Mouse (Mus musculus) liver (tissue): ENCODE measurements around the gene Tepp.

Source experiments
- DNase-seq: peaks from one replicate; pipeline ENCODE4 v3.0.0-alpha.2; 2020; ENCODE audit warnings: mixed read lengths

Tepp gene

GRCm38 (mm10) chr8:95310342-95310970 lies at the start of gene Tepp:
Gene Tepp, plus strand, starts transcription at chr8:95310566.
- DNase-seq = no peak

DNA sequence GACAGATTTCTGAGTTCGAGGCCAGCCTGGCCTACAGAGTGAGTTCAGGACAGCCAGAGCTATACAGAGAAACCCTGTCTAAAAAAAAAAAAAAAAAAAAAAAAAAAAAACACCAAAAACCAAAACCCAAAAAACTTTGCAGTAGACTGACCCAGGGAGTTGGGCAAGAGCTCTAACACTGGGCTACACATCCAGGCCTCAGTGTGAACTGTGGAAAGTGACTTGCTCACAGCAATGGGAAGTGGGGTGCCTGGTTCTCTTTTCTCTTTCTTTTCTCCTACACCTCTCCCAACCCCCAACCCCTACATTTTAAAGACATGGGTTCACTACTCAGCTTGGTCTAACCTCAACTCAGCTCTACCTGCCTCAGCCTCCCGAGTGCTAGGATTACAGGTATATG lies 48.2 kb upstream of the Tepp start:
- DNase-seq = no peak

GRCm38 (mm10) chr8:95270501-95270900 lies 39.9 kb upstream of the Tepp start:
- DNase-seq = no peak

DNA sequence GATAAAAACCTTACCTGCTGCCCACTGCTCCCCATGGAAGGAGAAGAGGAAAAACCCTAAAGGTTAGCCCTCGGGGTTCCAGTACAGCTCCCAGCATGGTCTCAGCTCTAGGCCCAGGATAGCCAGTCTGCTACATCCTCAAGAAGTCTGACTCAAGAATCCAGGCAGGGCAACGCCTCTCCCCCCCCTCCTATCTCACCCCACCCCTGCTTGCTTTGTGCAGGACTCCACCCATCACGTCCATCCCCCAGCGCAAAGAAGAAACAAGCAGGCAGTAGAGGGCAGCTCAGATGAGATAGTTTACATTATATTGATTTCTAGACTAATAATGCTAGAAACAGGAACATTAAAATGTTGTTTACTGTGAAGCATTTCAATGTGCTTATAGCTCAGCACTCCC lies 38.5 kb upstream of the Tepp start:
- no peak for DNase-seq

GRCm38 (mm10) chr8:95272871-95273270 lies 37.5 kb upstream of the Tepp start:
- DNase-seq = no peak

DNA sequence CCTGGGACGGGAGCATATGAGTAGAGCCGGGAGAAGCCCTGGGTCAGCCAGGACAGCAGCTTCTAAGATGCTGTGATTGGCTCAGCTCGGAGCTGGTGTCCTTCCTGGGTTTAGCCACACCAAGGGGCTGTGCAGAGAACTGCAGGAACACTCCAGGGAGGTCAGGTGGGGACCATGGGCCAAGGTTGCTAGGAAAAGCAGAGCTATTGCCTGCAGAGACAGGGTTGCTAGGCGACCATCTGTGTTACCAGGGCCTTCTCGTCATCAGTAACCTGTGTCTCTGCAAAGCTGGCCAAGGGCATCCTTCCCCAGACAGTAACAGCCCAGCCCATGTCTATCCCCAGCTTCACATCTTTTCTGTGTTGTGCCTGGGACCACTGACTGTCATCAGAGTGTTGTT lies 28.9 kb upstream of the Tepp start:
- no peak for DNase-seq

DNA sequence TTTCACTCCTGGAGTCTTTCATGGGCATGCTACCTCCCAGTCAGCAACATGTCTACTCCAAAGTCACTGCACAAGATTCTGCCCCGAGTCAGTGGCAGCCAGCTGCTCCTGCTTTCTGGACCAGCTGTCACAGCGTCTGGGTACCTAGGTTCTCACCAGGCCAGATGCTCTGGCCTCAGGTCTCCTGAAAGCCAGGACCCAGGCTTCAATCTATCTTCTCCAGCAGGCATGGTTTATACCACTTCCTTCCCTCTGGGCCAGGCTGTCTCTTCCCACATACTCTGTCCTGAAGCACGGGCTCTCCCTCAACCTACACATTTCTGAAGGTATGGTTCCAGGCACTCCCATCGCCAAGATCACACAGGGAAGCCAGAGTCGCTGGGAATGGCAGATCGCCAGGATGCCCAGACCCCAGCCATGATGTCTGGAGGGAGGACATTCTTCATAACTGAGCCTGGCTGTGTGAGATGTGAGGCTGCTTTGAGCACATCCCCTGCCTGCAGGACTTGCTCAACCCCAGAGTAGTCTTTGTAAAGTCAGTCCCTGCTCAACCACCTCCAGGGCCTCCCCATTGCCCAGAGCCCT lies 21.2 kb upstream of the Tepp start:
- no peak for DNase-seq

DNA sequence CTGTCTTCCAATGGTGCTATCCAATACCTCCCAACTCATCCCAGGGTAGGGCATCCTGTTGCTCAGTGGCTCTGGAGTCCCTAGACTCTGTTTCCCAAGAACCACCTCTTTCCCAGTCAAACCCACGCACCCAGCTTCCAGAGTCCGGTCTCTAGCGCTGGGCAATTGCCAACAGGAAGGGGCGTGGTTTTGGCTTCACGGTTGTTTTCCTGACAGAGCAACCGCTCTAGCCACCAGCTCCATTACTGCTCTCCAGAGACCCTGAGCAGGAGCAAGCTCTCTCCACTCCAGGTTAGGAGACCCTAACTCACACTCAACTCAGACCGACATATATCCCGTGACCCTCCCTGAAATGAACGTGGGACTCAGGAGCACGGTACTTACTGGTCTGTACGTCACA lies 17.2 kb upstream of the Tepp start:
- DNase-seq = peak; percentile 44

DNA sequence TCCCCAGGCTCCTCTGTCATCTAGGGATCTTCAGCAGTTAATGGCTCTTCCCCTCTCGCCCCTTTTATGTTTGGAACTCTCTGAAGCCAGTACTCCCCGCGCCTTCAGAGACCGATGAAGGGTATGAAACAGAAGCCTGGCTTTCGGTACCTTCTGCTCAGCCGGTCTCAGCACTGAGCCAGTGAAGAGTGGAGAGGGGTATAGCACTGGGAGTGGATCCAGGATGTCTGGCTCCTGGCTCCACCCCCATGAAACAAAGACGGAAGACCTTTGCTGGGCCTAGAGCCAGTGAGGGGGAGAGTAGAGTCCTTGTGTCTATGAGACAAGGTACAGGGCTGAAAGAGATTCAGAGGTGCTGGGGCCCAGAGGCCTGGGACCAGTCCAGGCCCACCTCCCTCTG lies 16.5 kb upstream of the Tepp start:
- DNase-seq = peak; percentile 19

- no peak for DNase-seq
Measured at GRCm38 (mm10) chr8:95302410-95302809, 8.0 kb upstream of the Tepp start.

- DNase-seq = no peak
Measured at GRCm38 (mm10) chr8:95305526-95305925, 4.8 kb upstream of the Tepp start.

DNA sequence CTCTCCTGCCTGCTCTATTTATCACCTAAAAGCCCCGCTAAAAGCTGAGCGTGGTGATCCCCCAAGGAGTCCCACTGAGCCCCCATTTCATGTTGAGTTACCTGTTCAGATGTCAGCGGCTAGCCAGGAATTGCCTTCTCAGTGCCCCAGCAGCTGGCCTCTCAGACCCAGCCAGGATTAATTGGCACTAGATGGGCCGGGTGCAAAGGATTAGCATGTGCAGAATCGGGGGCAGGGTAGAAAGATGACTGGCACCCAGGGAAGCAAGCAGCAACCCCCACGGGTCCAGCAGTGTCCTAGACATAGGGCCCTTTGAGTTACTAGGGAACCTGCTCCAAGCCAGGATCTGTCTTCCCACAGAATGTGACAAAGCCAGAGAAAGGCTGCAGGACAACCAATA lies 3.9 kb upstream of the Tepp start, which contains the start of gene Cngb1:
Gene Cngb1 (minus strand): TSS at position 155 of the 400 bp plus-strand sequence.
- DNase-seq = no peak

DNA sequence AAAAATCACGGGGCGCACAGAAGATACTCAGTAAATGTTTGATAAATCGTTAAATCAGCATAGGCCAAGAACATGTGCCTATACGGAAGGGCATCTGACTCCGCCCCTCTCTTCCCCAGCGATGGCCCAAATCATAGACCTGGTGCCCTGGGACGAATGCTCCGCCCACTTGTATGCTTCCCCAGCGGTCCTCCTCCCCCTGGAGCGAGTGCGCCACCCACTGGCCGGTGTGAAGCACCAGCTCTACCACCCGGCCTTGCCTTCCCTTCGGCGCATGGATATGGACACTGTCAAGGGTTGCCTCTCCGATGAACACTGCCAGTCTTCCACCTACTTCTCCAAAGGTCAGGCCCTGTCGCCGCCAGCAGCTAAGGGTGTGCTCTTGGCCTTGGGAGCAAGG lies 2.5 kb downstream of the Tepp start:
- peak; percentile 54 for DNase-seq

DNA sequence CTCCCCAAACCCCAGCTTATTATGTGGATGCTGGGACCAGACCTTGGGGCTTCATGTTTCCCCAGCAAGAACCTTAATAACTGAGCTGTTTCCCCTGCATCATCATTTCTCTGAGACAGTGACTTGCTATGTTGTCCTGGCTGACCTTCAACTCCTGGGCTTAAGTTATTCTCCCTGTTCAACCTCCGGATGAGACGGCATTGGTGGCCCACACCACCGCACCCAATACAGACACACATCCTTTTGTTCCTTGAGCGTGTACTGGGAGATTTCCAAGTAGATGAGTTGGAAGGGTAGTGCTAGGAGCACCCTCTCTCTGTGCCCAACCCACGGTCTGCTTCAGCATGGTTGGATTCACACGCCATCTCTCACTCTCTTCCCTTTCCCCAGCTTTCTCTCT lies 3.5 kb downstream of the Tepp start:
- no peak for DNase-seq

- no peak for DNase-seq
Measured at GRCm38 (mm10) chr8:95314707-95315106, 4.3 kb downstream of the Tepp start.

GRCm38 (mm10) chr8:95315350-95315749 lies 5.0 kb downstream of the Tepp start:
- no peak for DNase-seq

GRCm38 (mm10) chr8:95320224-95321139 lies 10.1 kb downstream of the Tepp start:
- DNase-seq = peak; percentile 75

DNA sequence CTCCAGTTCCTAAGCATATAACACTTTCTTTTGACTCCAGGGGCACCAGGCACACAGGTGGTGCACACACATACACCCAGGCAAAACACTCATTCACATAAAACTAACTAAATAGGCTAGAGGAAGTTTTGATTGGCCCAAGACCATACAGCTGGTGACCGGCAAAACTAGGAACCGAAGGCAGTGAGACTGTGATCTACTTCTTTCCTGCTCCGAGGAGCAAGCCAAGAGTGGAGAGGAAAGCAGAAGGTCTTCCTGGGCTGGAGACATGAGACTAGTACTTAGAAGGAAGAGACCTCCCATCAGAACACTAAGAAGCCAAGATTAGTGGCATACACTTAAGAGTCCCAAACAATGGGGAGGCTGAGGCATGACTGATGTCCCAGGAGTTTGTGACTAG lies 12.8 kb downstream of the Tepp start:
- DNase-seq = no peak

DNA sequence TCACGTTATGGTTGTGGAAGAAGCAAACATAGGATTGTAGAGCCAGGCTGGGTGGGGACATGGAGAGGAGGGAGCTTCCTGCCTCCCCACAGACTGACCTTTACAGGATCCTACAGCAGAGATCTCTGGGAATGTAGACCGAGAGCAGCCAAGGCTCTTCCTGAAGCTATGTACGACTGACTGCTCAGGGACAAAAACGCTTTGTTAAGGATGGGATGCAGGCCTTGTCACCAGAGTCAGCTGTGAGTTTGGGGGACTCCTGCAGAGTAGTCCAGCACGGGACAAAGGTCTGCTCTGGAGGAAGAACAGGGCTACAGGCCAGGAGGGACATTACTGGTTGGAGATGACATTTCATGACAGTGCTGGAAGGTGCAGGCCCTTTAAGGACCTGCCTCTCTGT lies 14.3 kb downstream of the Tepp start:
- DNase-seq = no peak

- DNase-seq = no peak
Measured at GRCm38 (mm10) chr8:95326822-95327221, 16.5 kb downstream of the Tepp start.

DNA sequence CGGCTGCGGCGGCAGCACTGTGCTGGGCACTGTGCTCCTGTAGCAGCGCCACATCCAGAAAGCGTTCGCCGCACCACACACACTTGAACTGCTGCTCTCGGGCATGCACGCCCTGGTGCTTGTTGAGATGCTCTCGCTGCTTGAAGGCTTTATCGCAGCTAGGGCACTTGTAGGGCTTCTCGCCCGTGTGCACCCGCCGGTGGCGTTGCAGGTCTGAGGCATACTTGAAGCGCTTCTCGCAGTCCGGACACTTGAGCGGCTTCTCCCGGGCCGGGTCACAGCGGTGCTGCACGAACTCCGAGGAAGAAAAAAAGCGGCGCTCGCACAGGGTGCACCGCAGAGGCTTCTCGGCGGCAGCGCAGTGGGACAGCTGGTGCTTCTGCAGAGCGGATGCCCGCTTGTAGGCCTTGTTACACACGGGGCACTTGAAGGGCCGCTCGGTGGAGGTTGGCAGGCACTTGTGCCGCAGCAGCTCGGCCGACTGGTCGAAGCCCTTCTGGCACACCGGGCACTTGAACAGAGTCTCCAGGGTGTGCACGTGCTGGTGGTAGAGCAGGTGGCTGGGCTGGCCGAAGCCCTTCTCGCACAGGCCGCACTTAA lies 17.6 kb downstream of the Tepp start:
- no peak for DNase-seq

DNA sequence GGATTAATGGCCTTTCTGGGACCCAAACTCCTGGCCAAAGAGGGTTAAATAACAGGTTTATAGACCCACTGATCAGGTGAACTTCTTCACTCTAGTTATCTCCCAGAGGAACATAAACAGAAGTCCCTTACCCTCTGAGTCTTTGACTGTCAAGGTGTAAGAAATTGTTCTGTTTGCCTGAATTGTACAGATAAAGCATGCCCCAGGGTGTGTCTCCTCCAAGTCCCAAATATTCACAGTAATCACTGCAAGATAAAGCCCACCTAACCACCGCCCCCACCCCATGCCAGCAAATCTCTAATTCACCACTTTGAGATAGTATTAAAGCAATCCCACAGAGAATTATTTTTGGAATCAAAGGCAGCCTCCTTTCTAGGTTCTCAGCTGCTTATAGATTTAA lies 20.0 kb downstream of the Tepp start:
- DNase-seq = no peak

GRCm38 (mm10) chr8:95331156-95331719 lies 20.9 kb downstream of the Tepp start:
- peak; percentile 50 for DNase-seq
